Mouse (Mus musculus) heart, adult 2 months (tissue): ENCODE measurements around the gene Rfx2.

Source experiments
- CTCF ChIP-seq: fragments of 200-600 bp; IDR thresholded peaks from 2 replicates; pipeline ENCODE4 v1.8.1; 2022; ENCODE audit warnings: antibody characterized with exemption, mild to moderate bottlenecking, moderate library complexity
- EP300 ChIP-seq: fragments of 200-500 bp; IDR thresholded peaks from 2 replicates; pipeline ENCODE4 v1.6.1; 2011; ENCODE audit warnings: low read depth, low read length, control low read depth; ENCODE audit not compliant: insufficient read depth

GRCm38 (mm10) chr17:56740788-56741160 is 90.0 kb downstream of the Rfx2 start:
- no peak for TF ChIP-seq CTCF
- TF ChIP-seq EP300, result no peak
